Mouse (Mus musculus) kidney, adult 2 months (tissue): ENCODE results near the gene Cog5. TPM values are rescaled to one million over a fixed set of nuclear protein-coding genes. Genes with fewer than 3 reads are reported as not detected.
"Not testable (repeated sequence)": the region's sequence is repeated elsewhere in the genome, so short reads cannot be mapped to it uniquely, and the experiment has no call there.

Experiments
- DNase-seq: peaks from one replicate; pipeline ENCODE4 v3.0.0; 2021
- H3K27ac ChIP-seq: fragments of 200-500 bp; 2 replicates; pipeline ENCODE4 v1.5.1; 2012; ENCODE audit warnings: low read depth, low read length, control low read depth, inconsistent platforms; ENCODE audit not compliant: insufficient read depth
- H3K27me3 ChIP-seq: fragments of 200-500 bp; replicated peaks from 2 replicates; pipeline ENCODE4 v1.6.1; 2012; ENCODE audit warnings: mild to moderate bottlenecking, moderate library complexity, low read length, inconsistent platforms; ENCODE audit not compliant: control insufficient read depth, insufficient read depth
- H3K36me3 ChIP-seq: fragments of 200-500 bp; 2 replicates; pipeline ENCODE4 v1.6.1; 2012; ENCODE audit warnings: mild to moderate bottlenecking, moderate library complexity, low read length, inconsistent platforms; ENCODE audit not compliant: control insufficient read depth, insufficient read depth
- H3K4me1 ChIP-seq: fragments of 200-500 bp; 2 replicates; pipeline ENCODE4 v1.6.1; 2011; ENCODE audit warnings: low read length; ENCODE audit not compliant: control insufficient read depth, insufficient read depth
- H3K4me3 ChIP-seq: fragments of 200-500 bp; 2 replicates; pipeline ENCODE4 v1.5.1; 2011; ENCODE audit warnings: mild to moderate bottlenecking, low read depth, low read length, control low read depth; ENCODE audit not compliant: insufficient read depth
- CTCF ChIP-seq: fragments of 200-500 bp; conservative IDR thresholded peaks from 2 replicates; pipeline ENCODE4 v1.5.1; 2011; ENCODE audit warnings: low read depth, mild to moderate bottlenecking, control low read depth, low read length, moderate library complexity, mixed read lengths; ENCODE audit not compliant: insufficient read depth, insufficient read length
- POLR2A ChIP-seq: fragments of 200-500 bp; IDR thresholded peaks from one replicate; pipeline ENCODE4 v1.6.1; 2011; ENCODE audit warnings: low read depth, low read length, control low read depth
- WGBS: fragments of 180-500 bp; shearing (Covaris S2); methylation state at CpG from one replicate; pipeline ENCODE4 v1.1.7; 2018; 5-methylcytosine and 5-hydroxymethylcytosine counted together
- polyA plus RNA-seq: library from polyadenylated mRNA; depleted of rRNA; stranded (reverse); fragments of >200 nt; gene quantifications from 2 replicates; pipeline ENCODE4 v1.2.3, GENCODE M21; 2012; rRNA removed

Gene Cog5
- 16.7 and 17.7 TPM in 2 replicates for polyA plus RNA-seq

DNA sequence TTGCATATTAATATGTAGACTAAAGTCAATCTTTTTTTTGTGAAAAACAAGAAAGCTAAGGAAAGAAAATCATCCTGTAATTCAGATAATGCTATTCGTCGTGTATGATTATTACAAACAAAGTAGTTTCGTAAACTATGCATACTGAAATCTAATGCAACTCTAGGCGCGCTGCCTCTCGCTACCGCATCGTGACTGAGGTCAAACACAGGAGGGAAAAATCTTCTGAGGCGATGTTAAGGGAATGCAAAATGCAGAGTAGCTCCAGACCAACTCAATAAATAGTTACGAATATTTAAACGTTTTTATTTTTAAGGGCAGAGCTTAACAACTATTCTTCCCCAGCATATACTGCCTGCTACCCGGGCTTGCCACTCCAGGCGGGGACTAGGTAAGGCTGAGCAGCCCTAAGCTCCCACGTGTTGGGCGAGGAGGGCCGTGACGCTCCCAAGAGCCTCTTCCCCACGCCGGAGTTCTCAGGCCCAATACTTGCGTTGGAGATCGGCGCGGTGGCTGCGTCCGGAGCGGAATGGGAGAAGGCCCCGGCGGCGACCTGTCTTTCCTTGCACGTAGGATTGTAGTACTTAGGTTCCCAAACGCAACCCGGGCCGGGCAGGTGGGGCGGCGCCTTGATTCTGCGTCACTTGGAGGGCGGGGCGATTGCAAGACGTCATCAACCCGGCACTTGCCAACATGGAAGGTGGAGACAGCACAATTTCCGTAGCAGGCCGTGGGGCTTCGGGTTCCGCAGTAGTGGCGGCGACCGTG, at the start of gene Cog5, which contains the start of gene Dus4l:
TSS of gene Cog5 (plus strand) at position 673 of the 768 bp plus-strand sequence.
TSS of gene Dus4l (minus strand) at position 630 of the 768 bp plus-strand sequence.
- Histone ChIP-seq H3K27me3 (no peaks in the 10 kb centered on the region), H3K27ac (peak within 1 kb of the TSS; percentile 83), H3K4me3 (peak within 1 kb of the TSS; percentile 97), H3K36me3 (no peaks in the 10 kb centered on the region), H3K4me1 (no peaks in the 10 kb centered on the region; the same call in 1 of the 2 replicates)
- DNase-seq = peak; percentile 98
- under 1% methylated on average over 47 of the region's 47 CpGs for WGBS
- TF ChIP-seq POLR2A (peak; percentile 48), CTCF (no peak)

DNA sequence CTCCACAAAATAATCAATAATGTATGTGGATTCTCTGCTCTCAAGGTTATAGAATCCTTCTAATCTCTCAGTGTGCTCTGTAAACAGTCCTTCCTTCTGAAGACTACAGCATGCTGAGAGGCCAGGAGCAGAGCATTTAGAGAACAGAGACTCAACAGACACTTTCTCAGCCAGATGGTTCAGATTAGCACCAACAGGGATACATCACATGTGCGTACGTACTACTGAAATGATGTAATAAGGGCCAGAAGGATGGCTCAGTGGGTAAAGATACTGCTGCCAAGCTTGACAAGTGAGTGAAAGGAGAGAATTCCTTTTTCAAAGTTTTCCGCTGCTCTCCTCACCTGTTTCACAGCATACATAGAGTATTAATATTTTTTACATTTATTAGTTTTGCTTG, 49.8 kb upstream of the Cog5 start:
- 96% methylated on average over 3 of the region's 3 CpGs for WGBS
- Histone ChIP-seq H3K27me3 (no peaks in the 10 kb centered on the region), H3K4me1 (no peaks in the 10 kb centered on the region), H3K4me3 (no peak overlapping the region), H3K36me3 (no peaks in the 10 kb centered on the region), H3K27ac (no peak overlapping the region)
- DNase-seq = no peak
- TF ChIP-seq CTCF (no peak), POLR2A (no peak)

DNA sequence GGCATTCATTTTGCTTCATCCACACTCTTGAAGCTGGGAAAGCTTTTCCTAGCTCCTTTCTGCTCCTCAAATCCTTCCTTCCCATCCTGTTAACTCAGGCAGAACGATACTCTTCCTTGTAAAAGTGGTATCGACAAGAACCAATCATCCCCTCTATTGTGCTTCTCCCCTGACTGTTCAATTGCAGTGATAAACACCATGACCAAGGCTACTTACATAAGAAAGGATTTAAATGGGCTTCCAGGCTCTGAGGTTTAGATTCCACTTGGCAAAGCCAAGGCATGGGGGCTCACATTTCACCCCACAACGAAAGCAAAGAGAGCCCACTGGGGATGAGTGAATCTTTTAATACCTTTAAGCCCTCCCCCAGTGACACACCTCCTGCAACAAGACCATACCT, 46.5 kb upstream of the Cog5 start:
- no peak for TF ChIP-seq CTCF
- TF ChIP-seq POLR2A = no peak
- Histone ChIP-seq H3K4me3 (no peak overlapping the region), H3K27me3 (no peaks in the 10 kb centered on the region), H3K4me1 (no peaks in the 10 kb centered on the region), H3K36me3 (no peaks in the 10 kb centered on the region), H3K27ac (no peak overlapping the region)
- WGBS = 41% methylated on average over 3 of the region's 3 CpGs
- DNase-seq = no peak

- H3K4me3 ChIP-seq = no peak overlapping the region
- H3K27ac ChIP-seq = no peak overlapping the region
- DNase-seq = no peak
- H3K27me3 ChIP-seq = no peaks in the 10 kb centered on the region
- WGBS = 87% methylated on average over 4 of the region's 4 CpGs
- TF ChIP-seq CTCF (no peak), POLR2A (no peak)
- no peaks in the 10 kb centered on the region; the same call in 1 of the 2 replicates for H3K36me3 ChIP-seq
- no peaks in the 10 kb centered on the region for H3K4me1 ChIP-seq
These were observed 41.3 kb upstream of the Cog5 start for GRCm38 (mm10) chr12:31613353-31613752.

DNA sequence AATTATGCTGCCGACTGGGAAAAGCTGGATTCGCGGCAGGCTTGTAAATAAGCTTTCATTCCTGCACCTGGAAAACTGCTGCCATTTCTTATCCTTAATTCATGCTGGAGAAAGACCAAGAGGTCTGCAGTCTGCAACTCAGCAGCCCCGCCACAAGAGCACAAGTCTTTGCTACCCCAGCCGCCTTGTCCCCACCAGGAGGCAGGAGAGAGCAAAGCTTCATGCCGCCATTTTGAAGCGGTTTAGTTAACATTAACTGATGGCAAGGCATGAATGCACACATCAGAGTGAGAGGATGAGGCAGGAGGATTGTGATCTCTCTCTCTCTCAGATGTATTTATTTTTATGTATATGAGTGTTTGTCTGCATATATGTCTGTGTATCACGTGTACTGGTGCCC, 34.6 kb upstream of the Cog5 start:
- Histone ChIP-seq H3K36me3 (no peaks in the 10 kb centered on the region; the same call in 1 of the 2 replicates), H3K27ac (no peak overlapping the region), H3K4me1 (no peaks in the 10 kb centered on the region), H3K27me3 (no peaks in the 10 kb centered on the region), H3K4me3 (no peak overlapping the region)
- 73% methylated on average over 8 of the region's 8 CpGs for WGBS
- TF ChIP-seq POLR2A = no peak
- no peak for TF ChIP-seq CTCF
- DNase-seq = no peak

GRCm38 (mm10) chr12:31625016-31625415, 29.7 kb upstream of the Cog5 start:
- no peaks in the 10 kb centered on the region for H3K4me1 ChIP-seq
- no peak overlapping the region for H3K27ac ChIP-seq
- 92% methylated on average over 1 of the region's 1 CpGs for WGBS
- DNase-seq = no peak
- H3K4me3 ChIP-seq = no peak overlapping the region
- no peaks in the 10 kb centered on the region for H3K36me3 ChIP-seq
- H3K27me3 ChIP-seq = no peaks in the 10 kb centered on the region
- TF ChIP-seq POLR2A (no peak), CTCF (no peak)

GRCm38 (mm10) chr12:31628396-31628795, 26.3 kb upstream of the Cog5 start:
- WGBS = 95% methylated on average over 9 of the region's 9 CpGs
- H3K27me3 ChIP-seq, DNase-seq, H3K4me3 ChIP-seq, H3K36me3 ChIP-seq, H3K27ac ChIP-seq, H3K4me1 ChIP-seq: not testable (repeated sequence)
